Mouse (Mus musculus) kidney, embryonic 14.5 days (tissue): ENCODE results near the gene Vwce. TPM values are rescaled to one million over a fixed set of nuclear protein-coding genes. Genes with fewer than 3 reads are reported as not detected.
A peak's percentile ranks its signal among the peaks of the same experiment; 100 is the strongest.

Source experiments
- ATAC-seq: fragments of 200-750 bp; cut with Nextera tagmentation; 2 replicates; pipeline ENCODE4 v1.8.0; 2017; ENCODE audit warnings: moderate number of reproducible peaks, mild to moderate bottlenecking, moderate TSS enrichment, moderate library complexity; ENCODE audit not compliant: low FRiP score, low TSS enrichment
- H3K27ac ChIP-seq: fragments of 300-500 bp; sonication (generic); 2 replicates; pipeline ENCODE4 v1.5.1; 2014; ENCODE audit warnings: low read depth, mild to moderate bottlenecking, low read length, moderate library complexity, mixed read lengths
- H3K27me3 ChIP-seq: fragments of 300-500 bp; sonication (generic); 2 replicates; pipeline ENCODE4 v1.6.1; 2014; ENCODE audit warnings: mild to moderate bottlenecking, low read length; ENCODE audit not compliant: control insufficient read depth, insufficient read depth
- H3K36me3 ChIP-seq: fragments of 300-500 bp; sonication (generic); 2 replicates; pipeline ENCODE4 v1.6.1; 2014; ENCODE audit warnings: low read length, mixed read lengths; ENCODE audit not compliant: control insufficient read depth, insufficient read depth
- H3K4me1 ChIP-seq: fragments of 300-500 bp; sonication (generic); 2 replicates; pipeline ENCODE4 v1.6.1; 2014; ENCODE audit warnings: low read length, mixed read lengths; ENCODE audit not compliant: control insufficient read depth, insufficient read depth
- H3K4me2 ChIP-seq: fragments of 300-500 bp; sonication (generic); replicated peaks from 2 replicates; pipeline ENCODE4 v1.6.1; 2014; ENCODE audit warnings: low read depth, mild to moderate bottlenecking, low read length
- H3K4me3 ChIP-seq: fragments of 300-500 bp; sonication (generic); 2 replicates; pipeline ENCODE4 v1.5.1; 2014; ENCODE audit warnings: mild to moderate bottlenecking, low read length
- H3K9ac ChIP-seq: fragments of 300-500 bp; sonication (generic); 2 replicates; pipeline ENCODE4 v1.6.1; 2014; ENCODE audit warnings: low read depth, mild to moderate bottlenecking, low read length, moderate library complexity
- H3K9me3 ChIP-seq: fragments of 300-500 bp; sonication (generic); 2 replicates; pipeline ENCODE4 v1.6.1; 2016; ENCODE audit warnings: low read length; ENCODE audit not compliant: control insufficient read depth
- WGBS: fragments of 180-500 bp; shearing (Covaris S2); extraction: QIAGEN DNeasy Blood & Tissue Kit; methylation state at CpG from one replicate; pipeline ENCODE4 v1.1.7; 2014; 5-methylcytosine and 5-hydroxymethylcytosine counted together
- polyA plus RNA-seq: library from polyadenylated mRNA; unstranded; fragments of >200 nt; fragmentation: Nextera tagmentation; extraction: Ambion mirVana; gene quantifications from 2 replicates; pipeline ENCODE4 v1.2.1, GENCODE M21; 2014

Gene Vwce
- polyA plus RNA-seq, 1 experiment from 2014 or later, result 2.0 TPM

DNA sequence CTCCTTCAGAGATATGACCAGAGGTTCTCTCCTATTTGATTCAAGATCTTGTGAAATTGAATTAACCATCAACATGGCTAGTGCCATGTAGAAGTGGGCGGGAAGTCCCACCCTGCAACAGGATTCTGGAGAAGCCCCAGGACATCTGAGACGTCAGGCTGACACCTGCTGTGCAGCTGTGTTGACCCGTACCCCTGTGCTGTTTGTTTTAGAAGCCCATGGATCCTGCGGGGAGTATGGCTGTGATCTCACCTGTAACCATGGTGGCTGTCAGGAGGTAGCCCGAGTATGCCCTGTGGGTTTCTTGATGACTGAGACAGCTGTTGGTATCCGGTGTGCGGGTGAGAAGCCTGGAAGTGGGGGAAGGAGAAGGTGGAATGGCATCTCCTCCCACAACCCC lies 3.8 kb downstream of the Vwce start:
- ATAC-seq, result no peak
- H3K4me3 ChIP-seq, result no peak overlapping the region
- no peaks in the 10 kb centered on the region for H3K9me3 ChIP-seq
- H3K9ac ChIP-seq, result no peak overlapping the region
- H3K4me2 ChIP-seq, result no peak overlapping the region
- no peaks in the 10 kb centered on the region for H3K27me3 ChIP-seq
- H3K36me3 ChIP-seq, result no peaks in the 10 kb centered on the region
- no peak overlapping the region for H3K27ac ChIP-seq
- 37% methylated on average over 7 of the region's 7 CpGs for WGBS
- peaks cover 9% of the 10 kb centered on the region for H3K4me1 ChIP-seq

DNA sequence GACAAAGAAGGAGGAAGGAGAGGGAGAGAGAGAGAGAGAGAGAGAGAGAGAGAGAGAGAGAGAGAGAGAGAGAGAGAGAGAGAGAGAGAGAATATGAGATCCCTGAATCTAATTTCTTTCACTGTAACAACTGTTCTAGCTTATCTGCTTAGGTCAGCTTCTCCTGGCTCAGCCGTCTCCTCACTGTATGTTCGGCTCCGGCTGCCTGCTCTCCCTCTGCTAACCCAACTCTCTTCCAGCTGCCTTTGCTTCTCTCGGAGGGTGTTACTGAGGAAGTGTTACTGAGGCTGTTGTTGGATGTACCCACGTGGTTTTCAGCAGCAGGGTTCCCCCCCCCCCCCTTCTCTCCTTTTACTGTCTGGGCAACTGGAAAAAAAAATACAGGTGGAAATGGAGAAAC lies 6.1 kb downstream of the Vwce start:
- no peak for ATAC-seq
- no peak overlapping the region for H3K4me3 ChIP-seq
- H3K27ac ChIP-seq, result no peak overlapping the region

DNA sequence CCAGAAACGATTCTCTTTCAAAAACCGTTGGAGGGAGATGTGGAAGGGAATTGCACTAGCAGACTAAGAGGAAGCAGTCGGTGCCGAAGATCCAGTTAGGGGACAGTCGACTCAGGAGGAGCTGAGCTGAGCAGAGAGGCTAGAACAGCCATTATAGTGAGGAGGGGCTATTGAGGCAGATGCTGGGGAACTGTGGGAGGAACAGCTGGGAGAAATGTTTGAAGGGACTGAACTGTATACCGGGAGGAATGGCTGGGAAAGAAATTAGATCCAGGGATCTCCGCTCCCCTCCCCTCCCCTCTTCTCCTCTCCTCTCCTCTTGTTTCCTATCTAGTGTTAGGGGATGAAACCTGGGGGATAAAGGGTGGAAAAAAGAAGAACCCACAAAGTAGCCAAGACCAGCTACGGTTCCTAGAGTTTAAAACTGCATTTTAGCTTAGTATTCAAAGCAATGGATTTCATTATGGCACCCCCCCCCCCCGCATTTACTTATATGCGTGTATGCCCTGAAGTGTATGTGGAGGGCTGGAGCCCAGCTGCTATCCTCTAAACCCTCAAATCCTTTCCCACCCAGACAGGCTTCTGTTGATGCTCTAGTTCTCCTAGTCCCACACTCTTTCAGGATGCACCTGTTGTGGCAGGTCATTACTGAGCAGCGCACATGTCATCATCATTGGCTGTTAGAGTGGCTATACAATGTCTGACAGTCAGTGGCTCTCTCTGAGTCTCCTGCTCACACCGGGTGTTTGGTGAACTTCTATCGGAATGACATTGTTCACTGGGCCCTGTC lies 6.8 kb downstream of the Vwce start:
- 42% methylated on average over 13 of the region's 13 CpGs for WGBS
- Histone ChIP-seq H3K4me3 (no peak overlapping the region), H3K4me1 (peaks cover 3% of the 10 kb centered on the region; the same call in 1 of the 2 replicates), H3K4me2 (peak overlapping the region; percentile 31; the same call in 1 of the 2 replicates), H3K9ac (0 out of 2 replicates have a peak overlapping the region, but pooled peaks have one; percentile 12), H3K27ac (no peak overlapping the region), H3K36me3 (no peaks in the 10 kb centered on the region), H3K9me3 (no peaks in the 10 kb centered on the region), H3K27me3 (no peaks in the 10 kb centered on the region)
- ATAC-seq, result peak; percentile 44; the same call in 1 of the 2 replicates

More for the DNA sequence above, 6.1 kb downstream of the Vwce start:
- Histone ChIP-seq H3K36me3 (no peaks in the 10 kb centered on the region), H3K4me1 (peaks cover 7% of the 10 kb centered on the region; the same call in 1 of the 2 replicates), H3K27me3 (no peaks in the 10 kb centered on the region), H3K4me2 (peak overlapping the region; percentile 31; the same call in 1 of the 2 replicates), H3K9me3 (no peaks in the 10 kb centered on the region), H3K9ac (peak overlapping the region; percentile 12; the same call in 1 of the 2 replicates)
- 2% methylated on average over 5 of the region's 5 CpGs for WGBS

DNA sequence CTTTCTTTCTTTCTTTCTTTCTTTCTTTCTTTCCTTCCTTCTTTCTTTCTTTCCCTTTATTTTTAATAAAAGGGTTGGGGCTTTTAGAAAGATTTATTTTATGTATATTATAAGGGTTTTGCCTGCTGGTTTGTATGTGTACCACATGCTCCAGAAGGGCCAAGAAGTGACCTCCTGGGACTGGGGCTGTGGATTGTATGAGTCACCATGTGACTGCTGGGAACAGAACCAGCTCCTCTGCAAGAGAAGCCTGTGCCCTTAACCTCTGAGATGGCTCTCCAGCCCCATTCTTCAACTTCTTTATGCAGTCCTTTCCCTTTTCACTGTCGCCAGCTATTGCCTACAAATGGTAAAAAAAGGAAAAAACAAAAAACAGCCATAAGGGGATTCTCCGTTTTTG lies 11.6 kb downstream of the Vwce start:
- Histone ChIP-seq H3K27ac (no peak overlapping the region), H3K27me3 (no peaks in the 10 kb centered on the region), H3K9ac (no peak overlapping the region), H3K4me1 (no peaks in the 10 kb centered on the region), H3K4me2 (no peak overlapping the region), H3K4me3 (no peak overlapping the region), H3K36me3 (no peaks in the 10 kb centered on the region), H3K9me3 (no peaks in the 10 kb centered on the region)
- 85% methylated on average over 2 of the region's 2 CpGs for WGBS
- ATAC-seq, result no peak

DNA sequence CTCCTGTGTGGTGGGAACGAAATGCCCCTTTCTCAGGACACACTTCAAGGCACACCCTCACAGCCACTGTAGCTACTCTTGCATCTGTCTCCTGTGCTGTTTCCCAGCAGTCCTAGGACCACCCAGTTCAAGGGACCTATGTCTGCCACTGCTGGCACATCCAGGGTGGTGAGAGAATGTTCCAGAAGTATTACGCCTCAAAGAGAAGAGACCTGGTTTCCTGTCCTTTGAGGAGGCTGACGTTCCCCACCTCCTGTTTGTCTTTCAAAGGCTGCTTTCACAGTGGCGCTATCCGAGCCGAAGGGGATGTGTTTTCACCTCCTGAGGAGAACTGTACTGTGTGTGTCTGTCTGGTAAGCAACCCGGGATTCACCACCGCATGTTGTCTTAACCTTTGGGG lies 14.1 kb downstream of the Vwce start:
- 73% methylated on average over 8 of the region's 8 CpGs for WGBS
- Histone ChIP-seq H3K4me3 (no peak overlapping the region), H3K9me3 (no peaks in the 10 kb centered on the region), H3K4me2 (no peak overlapping the region), H3K27ac (no peak overlapping the region), H3K4me1 (no peaks in the 10 kb centered on the region), H3K36me3 (no peaks in the 10 kb centered on the region), H3K27me3 (no peaks in the 10 kb centered on the region), H3K9ac (no peak overlapping the region)
- ATAC-seq, result no peak

DNA sequence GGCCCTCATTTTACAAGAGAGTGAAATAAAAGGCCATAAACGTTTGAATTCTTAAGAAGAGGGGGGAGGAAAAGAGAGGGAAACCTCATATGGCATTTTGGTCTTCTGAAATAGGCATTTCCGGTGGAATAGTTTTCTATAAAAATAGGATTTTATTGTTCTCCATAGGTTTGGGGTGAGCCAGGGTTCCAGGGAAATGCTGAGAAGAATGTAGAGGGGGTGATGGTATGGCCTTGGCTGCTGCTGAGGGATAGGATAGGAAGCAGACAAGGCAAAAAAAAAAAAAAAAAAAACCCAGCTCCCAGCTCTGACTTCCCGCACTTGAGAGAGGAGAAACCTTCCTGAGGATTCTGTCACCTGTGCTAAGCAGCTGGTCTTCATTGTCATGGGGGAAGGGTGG lies 22.0 kb downstream of the Vwce start:
- no peak overlapping the region for H3K9ac ChIP-seq
- H3K4me2 ChIP-seq, result no peak overlapping the region
- H3K36me3 ChIP-seq, result no peaks in the 10 kb centered on the region
- 39% methylated on average over 3 of the region's 3 CpGs for WGBS
- H3K4me1 ChIP-seq, result no peaks in the 10 kb centered on the region
- no peak overlapping the region for H3K4me3 ChIP-seq
- no peaks in the 10 kb centered on the region for H3K9me3 ChIP-seq
- no peak overlapping the region for H3K27ac ChIP-seq
- no peaks in the 10 kb centered on the region for H3K27me3 ChIP-seq
- ATAC-seq, result no peak

DNA sequence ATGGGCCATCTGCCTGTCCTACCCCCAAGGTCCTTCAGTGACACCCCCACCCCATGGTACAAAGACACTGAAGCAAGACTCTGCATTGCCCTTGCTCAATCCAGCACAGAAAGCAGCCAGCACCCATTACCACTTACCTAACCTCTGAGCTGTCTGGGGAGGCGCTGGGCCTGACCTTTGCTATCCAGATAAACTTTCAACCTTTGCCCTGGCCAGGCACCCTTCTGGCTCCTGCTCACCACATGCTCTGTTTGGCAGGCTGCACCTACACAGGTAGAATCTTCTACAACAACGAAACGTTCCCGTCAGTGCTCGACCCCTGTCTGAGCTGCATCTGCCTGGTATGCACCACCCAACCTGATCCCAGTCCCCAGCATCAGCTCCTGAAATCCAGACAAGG lies 23.7 kb downstream of the Vwce start:
- H3K4me3 ChIP-seq, result no peak overlapping the region
- H3K9ac ChIP-seq, result no peak overlapping the region
- no peaks in the 10 kb centered on the region for H3K9me3 ChIP-seq
- H3K27ac ChIP-seq, result no peak overlapping the region
- H3K4me1 ChIP-seq, result no peaks in the 10 kb centered on the region
- no peak overlapping the region for H3K4me2 ChIP-seq
- WGBS, result 85% methylated on average over 5 of the region's 5 CpGs
- H3K36me3 ChIP-seq, result no peaks in the 10 kb centered on the region
- H3K27me3 ChIP-seq, result no peaks in the 10 kb centered on the region
- no peak for ATAC-seq

DNA sequence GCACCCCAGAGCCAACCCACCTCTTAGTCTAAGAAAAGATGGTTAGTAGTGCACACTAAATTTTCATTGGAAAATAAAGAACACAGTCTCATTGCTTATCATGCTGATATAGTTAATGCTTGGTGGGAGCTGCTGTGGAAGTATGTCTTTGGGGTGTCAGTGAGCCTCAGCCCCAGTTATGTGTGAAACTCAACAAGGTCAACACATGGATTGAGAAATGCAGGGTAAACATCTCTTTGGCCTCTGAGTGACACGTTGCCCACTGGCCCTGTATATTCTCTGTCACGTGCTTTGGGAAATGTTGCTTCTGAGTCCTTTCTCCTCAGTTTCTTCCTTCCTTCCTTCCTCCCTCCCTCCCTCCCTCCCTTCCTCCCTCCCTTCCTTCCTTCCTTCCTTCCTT lies 24.4 kb downstream of the Vwce start:
- H3K9ac ChIP-seq, result no peak overlapping the region
- no peak overlapping the region for H3K4me3 ChIP-seq
- no peaks in the 10 kb centered on the region for H3K27me3 ChIP-seq
- no peak for ATAC-seq
- no peak overlapping the region for H3K27ac ChIP-seq
- no peaks in the 10 kb centered on the region for H3K36me3 ChIP-seq
- no peak overlapping the region for H3K4me2 ChIP-seq
- 69% methylated on average over 2 of the region's 2 CpGs for WGBS
- no peaks in the 10 kb centered on the region for H3K4me1 ChIP-seq
- no peaks in the 10 kb centered on the region for H3K9me3 ChIP-seq

DNA sequence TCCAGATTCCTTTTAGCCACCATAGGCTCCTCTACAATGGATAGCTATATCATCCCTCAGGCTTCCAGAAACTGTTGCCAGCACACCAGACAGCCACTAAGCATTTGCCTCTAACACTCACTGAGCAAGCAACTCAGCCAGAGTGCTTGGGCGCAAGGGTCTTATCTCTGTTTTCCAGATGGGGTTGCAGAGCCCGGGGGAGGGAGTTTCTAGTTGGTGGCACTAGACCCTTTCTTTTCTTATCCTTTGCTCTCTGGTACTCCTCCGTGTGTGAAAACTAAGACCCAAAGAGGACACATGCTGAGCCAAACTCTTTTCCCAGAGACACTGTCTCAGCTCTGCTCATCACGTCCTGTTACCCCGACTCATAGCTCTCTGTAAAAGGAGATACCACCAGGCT lies 27.4 kb downstream of the Vwce start:
- no peaks in the 10 kb centered on the region for H3K27me3 ChIP-seq
- no peak overlapping the region for H3K4me2 ChIP-seq
- no peak overlapping the region for H3K4me3 ChIP-seq
- no peak overlapping the region for H3K9ac ChIP-seq
- 78% methylated on average over 5 of the region's 5 CpGs for WGBS
- no peak for ATAC-seq
- H3K4me1 ChIP-seq, result no peaks in the 10 kb centered on the region
- no peaks in the 10 kb centered on the region for H3K9me3 ChIP-seq
- no peaks in the 10 kb centered on the region for H3K36me3 ChIP-seq
- no peak overlapping the region for H3K27ac ChIP-seq
